ENCODE assay signal across 14 mouse cellular contexts in genomic region chr9:106473753-106474105, GRCm38 (mm10). TPM values are rescaled to one million over a fixed set of nuclear protein-coding genes. Genes with fewer than 3 reads are reported as not detected.
DNase-seq lines count a peak whose midpoint lies in the region; ATAC-seq and TF ChIP-seq lines count a peak whose summit lies in the region.
"Had no signal": no experiment of that assay in that cellular context is flagged by ENCODE, and none has a peak within 500 bp of the region (broad histone marks: within the 10 kb centered on the region; RNA-seq: fewer than 3 reads in every experiment).

No protein-coding gene starts in this region.

- peak; percentile 38 for DNase-seq in cerebellum, adult 8-10 months
- DNase-seq in cerebellum, adult 11-12 months = no peak
- peak; percentile 0 to 9 for DNase-seq in layer of hippocampus, adult 2 months (ENCODE audit: low spot score in 2 of 2)
- DNase-seq in layer of hippocampus, adult 9-10 months (ENCODE audit: low spot score) = no peak
- DNase-seq in spleen, postnatal 4 days (ENCODE audit: low spot score in 2 of 2) = peak; percentile 11 to 62
- DNase-seq in spleen, adult 18-20 months = no peak
- no peak for DNase-seq in lung, postnatal 36 days

- no peaks in the 10 kb centered on the region for H3K27me3 ChIP-seq in midbrain, embryonic 13.5 days
- H3K27me3 ChIP-seq: hindbrain, embryonic 15.5 days; Patski had no signal

- no peaks in the 10 kb centered on the region for H3K9me3 ChIP-seq in midbrain, embryonic 13.5 days
- H3K9me3 ChIP-seq: hindbrain, embryonic 15.5 days; limb, embryonic 15.5 days had no signal

- TF ChIP-seq CTCF in layer of hippocampus, adult 2 months (conservative IDR thresholded peaks at IDR 0.05) = no peak

- H3K4me1 ChIP-seq in midbrain, embryonic 13.5 days (replicated peaks) = peaks cover 42% of the 10 kb centered on the region

- peak overlapping the region; percentile 63; the same call in 1 of the 2 replicates for H3K27ac ChIP-seq in layer of hippocampus, adult 2 months
- H3K27ac ChIP-seq in midbrain, embryonic 13.5 days = no peak overlapping the region
- H3K27ac ChIP-seq: hindbrain, embryonic 15.5 days; limb, embryonic 15.5 days had no signal

- 86% methylated on average over 5 of the region's 5 CpGs for WGBS in midbrain, embryonic 13.5 days

- 0 out of 2 replicates have a peak overlapping the region, but pooled peaks have one; percentile 32 for H3K9ac ChIP-seq in midbrain, embryonic 13.5 days (replicated peaks)
- H3K9ac ChIP-seq: hindbrain, embryonic 15.5 days; limb, embryonic 15.5 days had no signal

- no peak for ATAC-seq in midbrain, embryonic 13.5 days

- H3K4me3 ChIP-seq in layer of hippocampus, adult 2 months = no peak overlapping the region
- no peak overlapping the region for H3K4me3 ChIP-seq in midbrain, embryonic 13.5 days (replicated peaks)
- H3K4me3 ChIP-seq: hindbrain, embryonic 15.5 days; limb, embryonic 15.5 days had no signal

- H3K36me3 ChIP-seq in midbrain, embryonic 13.5 days = no peaks in the 10 kb centered on the region
- H3K36me3 ChIP-seq: hindbrain, embryonic 15.5 days; limb, embryonic 15.5 days had no signal

- no peak overlapping the region for H3K4me2 ChIP-seq in midbrain, embryonic 13.5 days (replicated peaks)
- H3K4me2 ChIP-seq: hindbrain, embryonic 15.5 days had no signal

RNA-seq across cellular contexts. Expression of gene Rrp9, which starts 2.0 kb away (rescaled TPM):
- total RNA-seq in layer of hippocampus, adult 2 months (2021) = 10 to 100 TPM; 35.4 to 36.6 TPM
- 46.2 and 47.8 TPM in 2 replicates for polyA plus RNA-seq in midbrain, embryonic 13.5 days (2015; fragmentation: Nextera tagmentation; extraction: Ambion mirVana)

RNA-seq across cellular contexts. Expression of gene Parp3, which starts 3.0 kb away (rescaled TPM):
- 1 to 10 TPM; 3.0 to 3.7 TPM for total RNA-seq in layer of hippocampus, adult 2 months (2021)
- 0.34 and 0.81 TPM in 2 replicates for polyA plus RNA-seq in midbrain, embryonic 13.5 days (2015; fragmentation: Nextera tagmentation; extraction: Ambion mirVana)

RNA-seq across cellular contexts. Expression of gene Gpr62, which starts 8.0 kb away (rescaled TPM):
- 10 to 100 TPM; 11.6 to 12.4 TPM for total RNA-seq in layer of hippocampus, adult 2 months (2021)
- polyA plus RNA-seq in midbrain, embryonic 13.5 days (2015; fragmentation: Nextera tagmentation; extraction: Ambion mirVana) = 0.63 and 0.75 TPM in 2 replicates
- total RNA-seq: megakaryocyte progenitor cell, adult 5-6 weeks; neutrophil, adult 5-6 weeks had no signal

RNA-seq across cellular contexts. Expression of gene Pcbp4, which starts 20.6 kb away (rescaled TPM):
- 100 to 1,000 TPM; 187 to 205 TPM for total RNA-seq in layer of hippocampus, adult 2 months (2021)
- 280 and 309 TPM in 2 replicates for polyA plus RNA-seq in midbrain, embryonic 13.5 days (2015; fragmentation: Nextera tagmentation; extraction: Ambion mirVana)

RNA-seq across cellular contexts. Expression of gene Iqcf1, which starts 26.0 kb away (rescaled TPM):
- total RNA-seq in layer of hippocampus, adult 2 months (2021) = not detected
- not detected in 2 replicates for polyA plus RNA-seq in midbrain, embryonic 13.5 days (2015; fragmentation: Nextera tagmentation; extraction: Ambion mirVana)
- total RNA-seq: megakaryocyte progenitor cell, adult 5-6 weeks; neutrophil, adult 5-6 weeks had no signal
- polyA plus RNA-seq: frontal cortex, adult 2 months; hindbrain, embryonic 15.5 days; limb, embryonic 15.5 days; Patski had no signal

Comparison
In these comparisons a context has a peak if more than half of its experiments do, and no peak if none do; other contexts are left out.
1. DNase-seq: peak in cerebellum, adult 8-10 months (single experiment), layer of hippocampus, adult 2 months (2 of 2) and spleen, postnatal 4 days (2 of 2); none in cerebellum, adult 11-12 months (single experiment), layer of hippocampus, adult 9-10 months (single experiment), spleen, adult 18-20 months (0 of 2) and lung, postnatal 36 days (single experiment).